Mouse (Mus musculus): ENCODE measurements around the gene Etv5.

DNA sequence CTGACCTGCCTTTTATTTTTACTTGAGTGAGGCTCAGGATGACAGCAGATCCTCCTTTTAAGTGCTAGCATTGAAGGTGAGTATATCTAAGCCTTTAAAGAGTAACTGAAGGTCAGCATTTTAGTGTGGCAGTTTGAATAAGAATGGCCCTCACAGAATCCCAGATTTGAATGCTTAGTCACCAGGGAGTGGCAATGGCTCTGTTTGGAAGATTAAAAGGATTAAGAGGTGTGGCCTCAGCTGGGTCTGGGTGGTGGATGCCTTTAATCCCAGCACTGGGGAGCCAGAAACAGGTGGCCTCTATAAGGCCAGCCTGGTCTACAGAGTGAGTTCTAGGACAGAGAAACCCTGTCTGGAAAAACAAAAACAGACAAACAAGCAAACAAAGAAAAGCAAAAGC, 36.9 kb downstream of the Etv5 start:
- TF ChIP-seq CTCF (IDR thresholded peaks at IDR 0.05; ENCODE audit: control insufficient read depth, insufficient read depth, low read length) (no peak), POLR2A (IDR thresholded peaks at IDR 0.05; ENCODE audit: borderline replicate concordance, control insufficient read depth, low read depth, low read length) (no peak)
